Mouse (Mus musculus): ENCODE results near the gene Sgms2. TPM values are rescaled to one million over a fixed set of nuclear protein-coding genes. Genes with fewer than 3 reads are reported as not detected.

The Sgms2 gene
- total and polyA plus RNA-seq, 3 experiments = not detected

GRCm38 (mm10) chr3:131367452-131367851 lies 123.8 kb downstream of the Sgms2 start:
- dilution Hi-C loops (cut with MboI; ENCODE audit: extremely low pct_ligation_motif_present, extremely low pct_unique_long_range_greater_than_20kb, low sequenced_read_pairs) = no loop called here
- H3K27ac ChIP-seq (ENCODE audit: insufficient read depth, low read depth) = no peak overlapping the region

GRCm38 (mm10) chr3:131364632-131365446 lies 126.4 kb downstream of the Sgms2 start:
- H3K4me3 ChIP-seq (replicated peaks in 1 of 3; ENCODE audit: low read depth in 2 of 3, low read length in 2 of 3, poor library complexity in 1 of 3) = no peak overlapping the region
- no peak overlapping the region for H3K9ac ChIP-seq (ENCODE audit: insufficient read depth, low read depth)
- no peak overlapping the region for H3K4me2 ChIP-seq (ENCODE audit: insufficient read depth, low read depth, poor library complexity, severe bottlenecking)
- H3K36me3 ChIP-seq (replicated peaks in 1 of 2; ENCODE audit: control insufficient read depth in 1 of 2, insufficient read depth in 1 of 2, low read length in 1 of 2) = no peaks in the 10 kb centered on the region
- H3K4me1 ChIP-seq (ENCODE audit: control insufficient read depth in 1 of 2, insufficient read depth in 2 of 2) = no peaks in the 10 kb centered on the region
- dilution Hi-C loops (cut with MboI; ENCODE audit: extremely low pct_ligation_motif_present, extremely low pct_unique_long_range_greater_than_20kb, low sequenced_read_pairs) (no loop called here), in situ Hi-C loops (cut with MboI; ENCODE audit: low pct_ligation_motif_present, low pct_unique_long_range_greater_than_20kb, low sequenced_read_pairs) (no loop called here)
- H3K9me3 ChIP-seq (replicated peaks; ENCODE audit: low read length) = no peaks in the 10 kb centered on the region
- no peak overlapping the region for H3K27ac ChIP-seq (ENCODE audit: insufficient read depth, low read depth)
- no peaks in the 10 kb centered on the region for H3K79me2 ChIP-seq (replicated peaks; ENCODE audit: control insufficient read depth, extremely low read depth, insufficient read depth, poor library complexity, severe bottlenecking)
- no peak for TF ChIP-seq ELF1 (IDR thresholded peaks at IDR 0.05; ENCODE audit: low read depth, low read length)
- TF ChIP-seq USF2 (conservative IDR thresholded peaks at IDR 0.05; ENCODE audit: low read depth, low read length) = no peak
- no peak for DNase-seq (ENCODE audit: extremely low read depth)
- H3K27me3 ChIP-seq (replicated peaks) = no peaks in the 10 kb centered on the region

More at GRCm38 (mm10) chr3:131367452-131367851, 123.8 kb downstream of the Sgms2 start:
- no peaks in the 10 kb centered on the region for H3K36me3 ChIP-seq (replicated peaks in 1 of 2; ENCODE audit: control insufficient read depth in 1 of 2, insufficient read depth in 1 of 2, low read length in 1 of 2)
- no peaks in the 10 kb centered on the region for H3K79me2 ChIP-seq (replicated peaks; ENCODE audit: control insufficient read depth, extremely low read depth, insufficient read depth, poor library complexity, severe bottlenecking)
- DNase-seq (ENCODE audit: extremely low read depth) = no peak
- H3K9me3 ChIP-seq (replicated peaks; ENCODE audit: low read length) = no peaks in the 10 kb centered on the region
- H3K4me3 ChIP-seq (replicated peaks in 1 of 3; ENCODE audit: low read depth in 2 of 3, low read length in 2 of 3, poor library complexity in 1 of 3) = no peak overlapping the region
- H3K27me3 ChIP-seq (replicated peaks) = no peaks in the 10 kb centered on the region
- in situ Hi-C loops (cut with MboI; ENCODE audit: low pct_ligation_motif_present, low pct_unique_long_range_greater_than_20kb, low sequenced_read_pairs) = no loop called here
- H3K4me2 ChIP-seq (ENCODE audit: insufficient read depth, low read depth, poor library complexity, severe bottlenecking) = no peak overlapping the region
- TF ChIP-seq CHD1 (IDR thresholded peaks at IDR 0.05; ENCODE audit: low read depth, low read length) = no peak
- TF ChIP-seq POLR2A (IDR thresholded peaks at IDR 0.05; ENCODE audit: low read depth, low read length) = no peak
- no peak for TF ChIP-seq E2F4 (IDR thresholded peaks at IDR 0.05; ENCODE audit: insufficient replicate concordance, low read depth, low read length)
- no peak for TF ChIP-seq USF2 (conservative IDR thresholded peaks at IDR 0.05; ENCODE audit: low read depth, low read length)
- no peak for TF ChIP-seq ELF1 (IDR thresholded peaks at IDR 0.05; ENCODE audit: low read depth, low read length)
- TF ChIP-seq MAZ (IDR thresholded peaks at IDR 0.05; ENCODE audit: low read depth, low read length) = no peak
- no peak for TF ChIP-seq MAFK (IDR thresholded peaks at IDR 0.05; ENCODE audit: insufficient replicate concordance, low read length)
- TF ChIP-seq MYC (IDR thresholded peaks at IDR 0.05; ENCODE audit: low read depth, low read length) = no peak
- no peak for TF ChIP-seq CTCF (conservative IDR thresholded peaks at IDR 0.05 in 1 of 2, IDR thresholded peaks at IDR 0.05 in 1 of 2; ENCODE audit: low read depth in 2 of 2, low read length in 2 of 2)
- no peak for TF ChIP-seq ETS1 (conservative IDR thresholded peaks at IDR 0.05; ENCODE audit: low read depth, low read length)
- TF ChIP-seq NELFE (IDR thresholded peaks at IDR 0.05; ENCODE audit: low read depth, low read length) = no peak
- TF ChIP-seq PAX5 (IDR thresholded peaks at IDR 0.05; ENCODE audit: low read length) = no peak
- no peak for TF ChIP-seq ZMIZ1 (IDR thresholded peaks at IDR 0.05; ENCODE audit: low read depth, low read length)
- no peak for TF ChIP-seq EP300 (IDR thresholded peaks at IDR 0.05; ENCODE audit: low read length)
- H3K4me1 ChIP-seq (ENCODE audit: control insufficient read depth in 1 of 2, insufficient read depth in 2 of 2) = no peaks in the 10 kb centered on the region
- no peak overlapping the region for H3K9ac ChIP-seq (ENCODE audit: insufficient read depth, low read depth)

Measured in CH12.LX (cell line).